Comparison of ENCODE assay signal across 21 mouse cellular contexts in the genomic region with DNA sequence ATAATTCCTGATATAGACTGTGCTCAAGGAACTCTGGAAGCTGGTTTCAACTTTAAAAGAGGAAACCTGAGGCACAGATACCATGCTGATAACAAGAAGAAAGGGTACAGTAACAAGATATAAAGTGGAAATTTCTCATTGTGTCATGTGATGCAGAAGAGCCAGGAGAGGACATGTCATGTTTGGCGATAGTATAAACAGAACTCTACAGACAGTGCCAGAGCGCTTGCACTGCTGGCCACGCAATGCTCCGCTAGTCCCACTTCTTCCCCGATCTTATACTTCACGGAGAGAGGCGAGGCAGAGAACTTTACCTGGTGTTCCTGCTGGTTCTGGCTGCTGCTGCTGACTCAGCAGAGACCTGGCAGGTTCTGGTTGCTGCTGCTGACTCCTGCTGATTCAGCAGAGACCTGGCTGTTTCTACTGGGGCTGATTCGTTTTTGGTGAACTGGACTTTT. TPM values are rescaled to one million over a fixed set of nuclear protein-coding genes. Genes with fewer than 3 reads are reported as not detected.
A peak's percentile ranks its signal among the peaks of the same experiment; 100 is the strongest.
DNase-seq lines count a peak whose midpoint lies in the region; ATAC-seq lines count a peak whose summit lies in the region.
"Had no signal": no experiment of that assay in that cellular context is flagged by ENCODE, and none has a peak within 500 bp of the region (broad histone marks: within the 10 kb centered on the region; RNA-seq: fewer than 3 reads in every experiment).

No protein-coding gene starts in this region.

- WGBS in forebrain, embryonic 13.5 days, result 90% methylated on average over 8 of the region's 8 CpGs

- H3K4me1 ChIP-seq in forebrain, embryonic 13.5 days, result peaks cover 3% of the 10 kb centered on the region; the same call in 1 of the 2 replicates
- H3K4me1 ChIP-seq: embryonic facial prominence, embryonic 10.5 days; hindbrain, embryonic 13.5 days; limb, embryonic 12.5 days; neural tube, embryonic 12.5 days; stomach, embryonic 15.5 days had no signal

- no peak overlapping the region for H3K27ac ChIP-seq in forebrain, embryonic 13.5 days
- H3K27ac ChIP-seq: embryonic facial prominence, embryonic 10.5 days; hindbrain, embryonic 13.5 days; limb, embryonic 12.5 days; neural tube, embryonic 12.5 days; stomach, embryonic 15.5 days had no signal

- no peak overlapping the region for H3K9ac ChIP-seq in forebrain, embryonic 13.5 days
- H3K9ac ChIP-seq: hindbrain, embryonic 13.5 days; limb, embryonic 12.5 days; neural tube, embryonic 12.5 days; stomach, embryonic 15.5 days had no signal

- H3K36me3 ChIP-seq in forebrain, embryonic 13.5 days (ENCODE audit: poor library complexity, severe bottlenecking), result peaks cover 4% of the 10 kb centered on the region; the same call in 1 of the 2 replicates
- H3K36me3 ChIP-seq: limb, embryonic 12.5 days; neural tube, embryonic 12.5 days; stomach, embryonic 15.5 days had no signal

- peak; percentile 31; the same call in 1 of the 2 replicates for ATAC-seq in frontal cortex, adult (ENCODE audit: low TSS enrichment)
- no peak for ATAC-seq in forebrain, embryonic 13.5 days

- H3K9me3 ChIP-seq in forebrain, embryonic 13.5 days (replicated peaks), result no peaks in the 10 kb centered on the region
- H3K9me3 ChIP-seq: embryonic facial prominence, embryonic 10.5 days; hindbrain, embryonic 13.5 days; limb, embryonic 12.5 days; neural tube, embryonic 12.5 days; stomach, embryonic 15.5 days had no signal

- DNase-seq in frontal cortex, adult 2 months (ENCODE audit: extremely low spot score in 1 of 2, low spot score in 1 of 2), result no peak
- DNase-seq in 416B (ENCODE audit: low read depth) (peak; percentile 32), R1 (ENCODE audit: low read depth, low spot score) (peak; percentile 32)
- peak; percentile 54 for DNase-seq in kidney, postnatal 14 days
- no peak for DNase-seq in left cerebral cortex, postnatal 25 days (ENCODE audit: low spot score in 2 of 2)
- DNase-seq: adrenal gland, postnatal 25 days; layer of hippocampus, postnatal 36 days; lung, adult 2 months; thymus, postnatal 4 days had no signal

- no peak overlapping the region for H3K4me3 ChIP-seq in forebrain, embryonic 13.5 days
- H3K4me3 ChIP-seq: embryonic facial prominence, embryonic 10.5 days; hindbrain, embryonic 13.5 days; limb, embryonic 12.5 days; neural tube, embryonic 12.5 days; stomach, embryonic 15.5 days had no signal

- H3K4me2 ChIP-seq in forebrain, embryonic 13.5 days, result no peak overlapping the region
- H3K4me2 ChIP-seq: hindbrain, embryonic 13.5 days; limb, embryonic 12.5 days; neural tube, embryonic 12.5 days; stomach, embryonic 15.5 days had no signal

- H3K27me3 ChIP-seq in forebrain, embryonic 13.5 days, result no peaks in the 10 kb centered on the region
- H3K27me3 ChIP-seq: hindbrain, embryonic 13.5 days; limb, embryonic 12.5 days; neural tube, embryonic 12.5 days; stomach, embryonic 15.5 days had no signal

- intact Hi-C loops in left cerebral cortex, postnatal 25 days (cut with DNase I), result no loop called here

RNA-seq across cellular contexts. Expression of a gene that starts 15.3 kb away (rescaled TPM):
- polyA plus RNA-seq in frontal cortex, adult 2 months (2012; rRNA removed), result 21.7 and 24.0 TPM in 2 replicates
- total RNA-seq in left cerebral cortex, postnatal 25 days (2021), result 10 to 100 TPM; 54.5 to 56.3 TPM
- 12.3 and 14.2 TPM in 2 replicates for polyA plus RNA-seq in forebrain, embryonic 13.5 days (2015; fragmentation: Nextera tagmentation; extraction: Ambion mirVana)

RNA-seq across cellular contexts. Expression of a gene that starts 41.7 kb away (rescaled TPM):
- polyA plus RNA-seq in frontal cortex, adult 2 months (2012; rRNA removed), result not detected in 2 replicates
- total RNA-seq in left cerebral cortex, postnatal 25 days (2021), result not detected
- not detected in 2 replicates for polyA plus RNA-seq in forebrain, embryonic 13.5 days (2015; fragmentation: Nextera tagmentation; extraction: Ambion mirVana)
- total RNA-seq: adrenal gland, postnatal 25 days; granulocyte monocyte progenitor cell, adult 5-6 weeks; layer of hippocampus, postnatal 36 days; megakaryocyte, adult 5-6 weeks; midbrain, postnatal 0 days had no signal
- polyA plus RNA-seq: embryonic facial prominence, embryonic 10.5 days; heart, embryonic 16.5 days; hindbrain, embryonic 13.5 days; limb, embryonic 12.5 days; lung, adult 2 months; midbrain, postnatal 0 days; neural tube, embryonic 12.5 days; small intestine, adult 2 months; stomach, embryonic 15.5 days had no signal

Comparison
In these comparisons a context has a peak if more than half of its experiments do, and no peak if none do; other contexts are left out.
1. DNase-seq: peak in 416B (single experiment), R1 (single experiment) and kidney, postnatal 14 days (single experiment); none in frontal cortex, adult 2 months (0 of 2) and left cerebral cortex, postnatal 25 days (0 of 2).